Mouse (Mus musculus) cerebellum, adult 2 months (tissue): ENCODE measurements around the gene Sorcs2. TPM values are rescaled to one million over a fixed set of nuclear protein-coding genes. Genes with fewer than 3 reads are reported as not detected.

Experiments used
- DNase-seq, 2 experiments: peaks; one replicate each; pipeline ENCODE4 v3.0.0; 2021
- H3K27ac ChIP-seq: fragments of 200-500 bp; 2 replicates; pipeline ENCODE4 v1.5.1; 2012; ENCODE audit warnings: low read length, control low read depth, inconsistent platforms; ENCODE audit not compliant: insufficient read depth
- H3K27me3 ChIP-seq: fragments of 200-500 bp; 2 replicates; pipeline ENCODE4 v1.6.1; 2012; ENCODE audit warnings: inconsistent platforms, mild to moderate bottlenecking, low read length, moderate library complexity; ENCODE audit not compliant: control insufficient read depth, insufficient read depth
- H3K4me1 ChIP-seq: fragments of 200-500 bp; 2 replicates; pipeline ENCODE4 v1.6.1; 2011; ENCODE audit warnings: low read length; ENCODE audit not compliant: control insufficient read depth, insufficient read depth
- H3K4me3 ChIP-seq: fragments of 200-500 bp; replicated peaks from 2 replicates; pipeline ENCODE3; 2011; ENCODE audit warnings: mild to moderate bottlenecking, low read depth, low read length, control low read depth; ENCODE audit not compliant: insufficient read depth
- CTCF ChIP-seq: fragments of 200-500 bp; IDR thresholded peaks from 2 replicates; pipeline ENCODE4 v1.5.1; 2011; ENCODE audit warnings: low read depth, mild to moderate bottlenecking, control low read depth, low read length, moderate library complexity, borderline replicate concordance; ENCODE audit not compliant: insufficient read depth
- POLR2A ChIP-seq: fragments of 200-500 bp; IDR thresholded peaks from 2 replicates; pipeline ENCODE4 v1.6.1; 2011; ENCODE audit warnings: low read length, control low read depth, borderline replicate concordance; ENCODE audit not compliant: insufficient read depth
- WGBS: fragments of 180-500 bp; shearing (Covaris S2); methylation state at CpG from one replicate; pipeline ENCODE4 v1.1.7; 2018; 5-methylcytosine and 5-hydroxymethylcytosine counted together
- polyA plus RNA-seq: library from polyadenylated mRNA; depleted of rRNA; stranded (reverse); fragments of >200 nt; gene quantifications from 2 replicates; pipeline ENCODE4 v1.2.3, GENCODE M21; 2012

Gene Sorcs2
- polyA plus RNA-seq, 1 experiment, result 8.7 TPM

- Histone ChIP-seq H3K27ac (no peak overlapping the region), H3K4me1 (no peaks in the 10 kb centered on the region), H3K4me3 (no peak overlapping the region), H3K27me3 (no peaks in the 10 kb centered on the region)
- no peak for TF ChIP-seq POLR2A
- no peak for TF ChIP-seq CTCF
- WGBS, result 92% methylated on average over 14 of the region's 14 CpGs
- DNase-seq, result no peak
Observed at GRCm38 (mm10) chr5:36055876-36056275, 342.1 kb downstream of the Sorcs2 start.

GRCm38 (mm10) chr5:36054498-36054897 lies 343.4 kb downstream of the Sorcs2 start:
- no peaks in the 10 kb centered on the region for H3K27me3 ChIP-seq
- peak; percentile 25 for TF ChIP-seq CTCF
- no peak for TF ChIP-seq POLR2A
- WGBS, result 70% methylated on average over 3 of the region's 3 CpGs
- no peak overlapping the region for H3K27ac ChIP-seq
- no peak overlapping the region for H3K4me3 ChIP-seq
- no peaks in the 10 kb centered on the region for H3K4me1 ChIP-seq
- DNase-seq, result no peak

DNA sequence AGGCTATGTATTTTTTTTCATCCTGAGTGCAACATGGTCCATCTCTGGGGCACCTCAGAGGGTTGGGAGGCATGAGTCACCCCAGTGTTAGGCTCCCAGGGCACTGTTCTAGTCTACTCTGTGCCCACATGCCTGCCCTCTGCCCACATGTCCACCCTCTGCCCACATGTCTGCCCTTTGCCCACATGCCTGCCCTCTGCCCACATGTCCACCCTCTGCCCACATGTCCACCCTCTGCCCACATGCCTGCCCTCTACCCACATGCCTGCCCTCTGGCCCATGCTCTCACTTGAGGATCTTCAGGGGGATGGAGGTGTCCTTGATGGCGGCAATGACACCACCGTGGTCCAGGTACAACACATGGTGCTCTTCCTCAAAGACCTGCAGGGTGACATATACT lies 354.8 kb downstream of the Sorcs2 start:
- no peak for DNase-seq
- TF ChIP-seq POLR2A (no peak), CTCF (no peak)
- Histone ChIP-seq H3K4me3 (no peak overlapping the region), H3K27ac (no peak overlapping the region), H3K27me3 (no peaks in the 10 kb centered on the region), H3K4me1 (no peaks in the 10 kb centered on the region)
- 97% methylated on average over 2 of the region's 2 CpGs for WGBS

GRCm38 (mm10) chr5:36041756-36042155 lies 356.2 kb downstream of the Sorcs2 start:
- 92% methylated on average over 6 of the region's 6 CpGs for WGBS
- TF ChIP-seq POLR2A (no peak), CTCF (no peak)
- H3K27me3 ChIP-seq, result no peaks in the 10 kb centered on the region
- no peak overlapping the region for H3K27ac ChIP-seq
- H3K4me3 ChIP-seq, result no peak overlapping the region
- H3K4me1 ChIP-seq, result no peaks in the 10 kb centered on the region
- no peak for DNase-seq

DNA sequence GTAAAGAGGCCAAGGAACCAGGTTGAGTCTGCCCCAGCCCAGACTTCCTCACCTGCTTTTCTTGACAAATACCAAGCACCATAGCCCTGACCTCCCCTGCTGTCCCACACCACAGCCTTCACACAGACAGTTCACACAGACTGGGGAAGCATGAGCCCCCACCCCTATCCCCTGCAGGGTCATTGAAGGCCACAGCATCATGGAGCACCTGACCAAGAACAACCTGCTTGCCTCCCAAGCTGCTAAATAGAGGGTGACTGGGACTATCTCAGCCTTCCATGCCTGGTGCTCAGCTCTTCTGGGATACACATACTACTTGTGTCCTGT lies 356.7 kb downstream of the Sorcs2 start:
- Histone ChIP-seq H3K4me1 (no peaks in the 10 kb centered on the region), H3K27me3 (no peaks in the 10 kb centered on the region), H3K27ac (no peak overlapping the region), H3K4me3 (no peak overlapping the region)
- no peak for TF ChIP-seq POLR2A
- TF ChIP-seq CTCF, result no peak
- DNase-seq, result no peak

- H3K27me3 ChIP-seq, result no peaks in the 10 kb centered on the region
- DNase-seq, result peak in 1 of 2 experiments; percentile 14
- no peak overlapping the region for H3K4me3 ChIP-seq
- 45% methylated on average over 13 of the region's 13 CpGs for WGBS
- no peak overlapping the region for H3K27ac ChIP-seq
- no peaks in the 10 kb centered on the region for H3K4me1 ChIP-seq
- no peak for TF ChIP-seq CTCF
- TF ChIP-seq POLR2A, result no peak
Observed at GRCm38 (mm10) chr5:36040398-36041235, 357.3 kb downstream of the Sorcs2 start.

GRCm38 (mm10) chr5:36039596-36039995 lies 358.3 kb downstream of the Sorcs2 start:
- Histone ChIP-seq H3K4me1 (no peaks in the 10 kb centered on the region), H3K27ac (no peak overlapping the region), H3K27me3 (no peaks in the 10 kb centered on the region), H3K4me3 (no peak overlapping the region)
- TF ChIP-seq POLR2A (no peak), CTCF (no peak)
- DNase-seq, result no peak
- 46% methylated on average over 5 of the region's 5 CpGs for WGBS

DNA sequence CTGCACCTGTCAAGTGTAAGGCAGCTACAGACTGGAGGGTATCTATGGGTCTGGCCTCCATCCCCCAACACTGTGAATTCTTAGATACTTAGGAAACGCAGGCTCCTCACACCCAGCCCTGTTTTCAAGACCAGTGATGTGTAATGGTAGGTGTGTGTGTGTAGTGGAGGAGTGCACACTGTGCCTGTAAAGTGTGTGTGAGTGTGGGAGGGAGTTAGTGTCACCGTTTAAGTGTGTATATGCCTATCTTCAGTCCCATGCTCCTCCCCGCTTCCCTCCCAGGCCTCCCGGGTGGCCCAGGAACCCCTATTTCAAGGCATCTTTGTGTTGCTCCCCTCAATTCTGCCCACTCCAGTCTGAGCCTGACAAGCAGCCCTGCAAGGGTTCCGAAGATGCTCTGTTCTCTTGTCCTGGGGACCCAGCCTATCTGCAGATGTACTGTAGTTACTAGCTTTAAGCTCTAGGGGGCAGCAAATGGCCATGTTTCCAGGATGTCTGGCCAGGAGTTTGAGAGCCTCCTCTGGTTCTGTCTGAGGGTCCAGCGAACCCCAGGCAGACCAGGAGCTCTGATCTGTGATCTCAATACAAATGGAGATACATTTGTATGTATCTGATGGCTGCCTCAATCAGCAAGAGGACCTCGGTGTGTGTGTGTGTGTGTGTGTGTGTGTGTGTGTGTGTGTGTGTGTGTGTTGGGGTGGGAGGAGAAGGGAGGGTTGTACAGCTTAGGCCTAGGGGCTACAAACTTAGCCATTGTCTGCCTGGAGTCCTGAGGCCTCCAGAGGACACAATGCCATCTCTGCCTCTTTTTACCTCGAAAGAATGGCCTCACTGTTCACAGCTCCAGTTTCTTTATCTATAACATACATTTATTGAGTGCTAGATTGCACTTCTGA lies 364.2 kb downstream of the Sorcs2 start:
- no peak overlapping the region for H3K27ac ChIP-seq
- no peak overlapping the region for H3K4me3 ChIP-seq
- 50% methylated on average over 8 of the region's 8 CpGs for WGBS
- TF ChIP-seq CTCF, result peak; percentile 70
- no peak for TF ChIP-seq POLR2A
- H3K27me3 ChIP-seq, result no peaks in the 10 kb centered on the region
- H3K4me1 ChIP-seq, result no peaks in the 10 kb centered on the region
- peak; percentile 30 to 35 for DNase-seq
